Mouse (Mus musculus) urinary bladder, adult 18-20 months (tissue): Measurements from ENCODE around the gene Gng2.
A peak's percentile ranks its signal among the peaks of the same experiment; 100 is the strongest.

Experiments
- DNase-seq, 2 experiments: peaks; one replicate each; pipeline ENCODE4 v3.0.0; 2022; ENCODE audit warnings: low spot score in 2 of 2, mixed read lengths in 2 of 2

The Gng2 gene

DNA sequence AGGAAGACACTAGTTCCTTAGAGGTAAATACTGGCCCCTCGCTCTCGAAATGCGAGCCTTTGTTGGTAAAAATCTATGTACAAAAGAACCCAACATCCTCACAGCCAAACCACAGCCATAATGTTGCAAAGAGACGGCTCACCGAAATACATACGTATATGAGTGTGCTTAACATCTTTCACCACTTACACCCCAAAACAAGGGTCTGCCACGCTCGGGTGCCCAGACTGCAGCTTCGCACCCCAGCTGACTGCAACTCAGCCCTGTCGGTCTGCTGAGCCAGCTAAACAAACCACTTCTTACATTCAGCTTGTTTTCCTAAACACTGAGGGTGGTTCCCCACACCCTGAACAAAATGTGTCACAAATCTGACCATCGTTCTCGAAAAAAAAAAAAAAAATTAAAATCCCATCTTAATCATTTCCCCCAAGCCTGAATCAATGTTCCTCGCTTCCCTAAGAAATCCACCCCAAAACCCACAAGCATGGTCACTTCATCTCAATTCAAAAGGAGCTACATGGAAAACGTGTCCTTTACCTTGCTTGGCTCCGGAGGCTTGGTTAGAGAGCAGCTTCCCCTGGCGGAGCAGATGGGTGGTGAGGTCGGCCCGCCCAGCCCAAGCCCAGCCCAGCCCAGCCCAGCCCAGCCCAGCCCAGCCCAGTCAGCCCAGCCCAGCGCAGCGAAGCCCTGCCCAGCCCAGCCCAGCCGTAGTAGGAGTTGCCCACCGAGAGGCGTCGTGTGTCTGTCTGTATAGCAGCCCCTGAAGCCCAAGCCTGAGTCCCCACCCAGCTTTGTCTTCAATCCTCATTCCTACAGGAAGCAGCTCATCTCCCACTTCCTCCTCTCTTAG, 781 bp downstream of the Gng2 start:
- peak in 1 of 2 experiments; percentile 25 for DNase-seq

DNA sequence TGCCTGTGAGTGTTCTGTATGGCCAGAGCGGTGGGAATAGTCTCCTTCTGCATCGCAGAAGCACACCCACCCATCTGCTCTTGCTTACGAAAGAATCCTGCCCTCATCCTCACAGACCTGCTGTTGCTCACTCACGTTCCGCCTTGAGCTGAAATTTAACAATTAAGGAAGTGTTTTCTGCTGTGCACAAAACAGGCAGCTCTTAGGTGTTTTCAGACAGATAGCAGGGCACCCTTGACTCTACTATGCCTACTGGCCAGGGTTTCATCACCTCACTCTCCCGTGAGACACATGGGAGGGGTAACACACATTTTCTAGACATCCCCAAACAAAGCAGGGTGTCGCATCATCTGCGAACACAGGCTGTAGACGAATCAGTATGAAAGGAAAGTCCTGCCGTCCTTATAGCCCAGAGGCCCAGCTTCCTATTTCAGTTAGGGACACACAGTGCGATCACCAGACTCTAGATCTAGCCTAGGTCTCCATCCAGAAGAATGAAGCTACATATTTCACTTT, 2.4 kb downstream of the Gng2 start:
- no peak for DNase-seq

DNA sequence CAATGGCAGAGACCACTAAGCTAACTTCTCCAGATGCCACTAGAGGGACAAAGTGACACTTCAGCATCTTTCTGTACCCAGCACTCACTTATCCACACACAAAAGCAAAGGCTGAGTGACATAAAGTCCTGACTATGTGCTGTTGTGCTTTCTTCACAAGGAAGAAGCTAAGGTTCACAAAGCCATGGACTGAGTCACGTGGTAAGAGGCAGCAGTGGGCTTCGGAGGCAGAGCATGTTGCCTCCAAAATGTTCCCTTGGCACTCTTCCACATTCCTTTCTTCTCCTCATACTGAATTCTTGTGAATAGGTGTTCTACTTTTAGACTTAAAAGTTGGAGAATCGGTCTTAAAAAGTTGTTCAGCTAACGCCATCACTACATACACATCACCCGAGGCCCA, 3.0 kb downstream of the Gng2 start:
- DNase-seq = no peak

DNA sequence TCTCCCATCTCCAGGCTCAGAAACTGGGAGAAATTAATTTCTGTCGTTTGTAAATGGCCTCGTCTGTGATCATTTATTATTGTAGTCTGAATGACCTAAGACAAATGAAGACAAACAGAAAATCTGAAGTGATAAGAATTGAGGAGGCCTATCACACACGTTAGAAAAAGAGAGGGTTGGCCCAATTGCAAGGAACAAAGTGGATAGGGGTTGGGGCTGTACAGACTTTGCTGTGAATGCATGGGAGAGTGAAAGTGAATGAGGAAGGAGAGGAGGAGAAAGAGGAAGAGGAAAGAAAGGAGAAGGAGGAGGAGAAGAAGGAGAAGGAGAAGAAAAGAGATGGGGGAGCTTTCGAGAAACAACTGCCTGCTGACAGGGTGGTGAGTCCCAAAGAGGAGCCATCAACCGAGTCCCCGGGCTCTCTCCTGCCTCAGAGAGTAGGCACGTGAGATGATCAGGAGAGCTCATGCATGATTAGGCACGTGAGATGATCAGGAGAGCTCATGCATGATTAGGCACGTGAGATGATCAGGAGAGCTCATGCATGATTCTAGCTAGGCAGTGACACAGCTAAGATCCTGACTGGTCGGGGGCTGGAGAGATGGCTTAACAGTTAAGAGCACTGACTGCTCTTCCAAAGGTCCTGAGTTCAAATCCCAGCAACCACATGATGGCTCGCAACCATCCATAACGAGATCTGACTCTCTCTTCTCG, 5.0 kb downstream of the Gng2 start:
- DNase-seq = no peak

DNA sequence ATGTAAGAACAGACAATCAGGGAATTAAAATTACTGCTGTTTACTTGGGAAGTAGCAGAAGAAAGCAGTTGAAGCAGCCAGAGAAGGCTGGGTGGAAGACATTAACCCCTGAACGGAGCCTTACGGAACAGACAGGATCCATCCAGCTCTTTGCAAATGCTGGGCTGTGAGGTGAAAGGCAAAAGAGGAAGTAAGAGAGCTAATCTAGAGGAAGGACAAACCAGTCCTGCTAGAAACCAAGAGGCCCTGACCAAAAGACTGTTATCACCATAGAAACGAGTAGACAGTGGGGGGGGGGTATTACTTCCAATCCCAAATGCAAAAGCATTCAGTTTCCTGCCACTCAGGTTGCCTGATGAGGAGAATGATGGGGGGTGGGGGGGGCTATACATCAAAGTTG, 6.6 kb downstream of the Gng2 start:
- DNase-seq = no peak

DNA sequence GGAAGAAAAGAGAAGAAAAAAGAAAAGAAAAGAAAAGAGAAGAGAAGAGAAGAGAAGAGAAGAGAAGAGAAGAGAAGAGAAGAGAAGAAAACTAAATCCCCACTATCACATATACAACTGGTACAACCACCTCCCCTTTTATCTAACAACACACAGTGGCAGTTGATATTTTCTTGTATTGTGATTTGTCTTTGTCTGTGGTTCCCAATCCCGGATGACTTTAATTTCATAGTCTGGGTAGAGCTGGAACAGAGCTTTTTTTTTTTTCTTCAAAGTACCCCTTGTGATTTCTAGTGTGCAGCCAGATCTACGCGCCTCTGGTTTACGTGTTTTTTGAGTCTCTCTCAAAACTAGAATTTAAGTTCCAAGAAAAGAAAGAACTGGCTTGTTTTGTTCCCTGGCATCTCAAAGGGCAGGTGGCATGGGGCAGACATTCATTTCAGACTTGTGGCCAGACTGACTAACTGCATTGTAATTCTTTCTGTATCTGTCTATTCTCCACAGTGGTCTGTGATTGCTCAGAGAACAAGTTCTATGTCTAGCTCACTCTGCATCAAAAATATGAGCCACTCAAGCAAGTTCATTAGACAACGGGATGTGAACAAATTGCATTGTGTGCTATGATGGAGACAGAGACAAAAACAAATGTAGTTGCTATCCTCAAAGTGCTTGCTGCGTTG, 7.2 kb downstream of the Gng2 start:
- no peak for DNase-seq

DNA sequence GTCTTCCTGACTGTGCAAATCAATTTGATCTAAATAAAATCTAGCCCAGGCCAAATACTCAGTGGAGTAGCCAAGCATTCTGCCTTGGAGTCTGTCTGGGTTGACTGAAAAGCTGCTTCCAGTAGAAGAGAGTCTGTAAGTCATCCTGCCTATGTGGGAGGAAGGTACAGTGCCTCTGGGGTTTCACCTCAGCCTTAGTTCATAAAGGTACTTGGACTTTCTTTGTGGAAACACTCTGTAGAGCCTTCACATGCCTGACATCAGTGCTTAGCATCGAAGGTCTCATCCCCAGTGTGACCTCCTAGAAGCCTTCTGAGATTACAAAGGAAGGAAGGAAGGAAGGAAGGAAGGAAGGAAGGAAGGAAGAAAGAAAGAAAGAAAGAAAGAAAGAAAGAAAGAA, 7.9 kb downstream of the Gng2 start:
- DNase-seq = no peak

DNA sequence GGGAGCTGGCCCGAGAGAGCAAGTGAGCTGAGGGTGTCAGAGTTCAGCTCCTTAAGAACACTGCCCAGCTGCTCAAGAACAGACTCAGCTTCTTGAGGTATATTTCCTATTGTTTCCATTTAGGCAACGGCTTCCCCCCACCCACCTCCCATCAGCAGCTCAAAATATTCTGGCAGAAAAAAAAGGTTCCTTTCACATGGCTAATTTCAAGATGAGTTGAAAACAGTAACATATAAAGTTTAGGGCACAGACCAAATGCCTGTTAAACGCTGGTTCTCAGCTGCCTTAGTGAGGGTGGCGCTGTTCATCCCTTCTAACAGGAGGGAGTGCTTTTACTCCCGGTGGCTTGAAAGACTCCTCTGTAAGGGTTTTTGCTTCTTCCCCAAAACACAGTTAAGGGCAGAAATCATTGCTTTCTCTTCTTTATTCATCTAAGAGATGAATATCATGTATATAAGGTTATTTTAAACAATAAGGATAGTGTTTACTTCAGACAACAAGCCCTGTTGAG, 8.4 kb downstream of the Gng2 start:
- DNase-seq = no peak

DNA sequence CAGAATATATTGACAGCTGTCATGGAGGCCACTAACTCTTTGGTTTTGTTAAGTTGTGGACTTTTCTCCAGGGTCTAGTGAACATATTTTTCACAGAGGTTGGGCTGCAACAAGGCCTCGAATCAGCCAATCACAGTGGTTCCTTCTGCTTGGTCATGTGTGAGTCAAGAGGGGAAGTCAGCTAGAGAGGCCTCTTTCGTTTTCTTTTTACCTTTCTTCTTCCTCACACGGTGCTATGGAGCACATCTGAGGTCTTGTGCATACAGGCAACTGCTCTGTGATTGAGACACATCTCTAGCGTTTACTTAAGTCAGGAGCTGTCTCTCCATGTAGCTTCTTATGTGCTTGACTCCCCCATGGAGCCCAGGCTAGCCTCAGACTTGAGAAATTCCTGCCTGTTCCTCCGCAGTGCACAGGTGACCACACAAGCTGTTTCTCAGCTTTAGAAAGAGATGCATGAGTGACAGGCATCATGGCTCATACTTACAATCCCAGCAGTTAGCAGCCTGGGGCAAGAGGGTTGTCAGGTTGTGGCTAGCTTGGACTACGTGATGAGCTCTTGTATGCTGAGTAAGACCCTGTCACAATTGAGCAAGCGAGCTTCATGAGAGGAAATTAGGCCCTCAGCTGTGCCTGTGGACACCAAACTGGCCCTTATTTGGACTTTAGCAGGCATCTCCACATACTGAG, 9.0 kb downstream of the Gng2 start:
- no peak for DNase-seq

DNA sequence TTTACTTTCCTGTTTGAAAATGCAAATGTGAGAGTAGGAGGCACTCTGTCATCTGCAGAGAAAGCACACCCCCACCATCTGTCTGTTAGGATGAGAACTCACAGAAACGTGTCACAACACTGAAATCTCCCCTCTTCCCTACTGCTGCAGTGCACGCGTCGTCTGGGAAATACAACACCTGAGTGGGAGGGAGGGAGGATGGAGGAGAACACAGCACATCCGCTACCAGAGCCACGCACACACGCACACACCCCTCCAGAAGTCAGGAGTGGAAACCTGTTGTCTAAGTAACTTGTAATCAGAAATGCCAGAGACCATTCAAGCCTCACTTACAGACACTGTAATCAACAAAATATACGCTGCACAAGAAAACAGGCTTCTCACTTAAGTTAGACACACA, 9.9 kb downstream of the Gng2 start:
- no peak for DNase-seq

DNA sequence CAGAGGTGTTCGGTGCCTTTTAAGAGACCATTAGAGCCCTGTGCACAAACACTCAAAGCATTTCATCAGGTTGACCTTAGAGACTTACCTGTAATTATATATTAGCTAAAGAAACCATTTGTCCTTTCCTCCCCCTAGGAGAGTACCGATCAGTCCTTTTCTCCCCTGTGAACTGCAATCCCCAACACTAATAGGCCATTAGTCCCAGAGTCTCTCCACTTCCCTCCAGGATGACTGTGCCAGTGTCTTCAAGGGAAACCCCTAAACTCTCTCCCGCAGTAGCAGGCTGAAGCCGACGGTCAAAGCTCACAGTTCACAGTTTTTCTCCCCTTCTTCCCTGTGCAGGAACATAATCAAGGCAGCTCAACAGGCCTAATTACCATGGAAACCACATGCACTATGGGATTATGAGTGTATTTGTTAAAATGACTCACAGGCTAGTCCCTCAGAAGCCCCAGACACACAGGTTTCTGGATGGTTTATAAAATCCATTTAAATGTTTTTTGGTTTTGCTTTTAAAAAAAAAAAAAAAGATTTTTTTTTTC, 13.4 kb downstream of the Gng2 start:
- DNase-seq = no peak

DNA sequence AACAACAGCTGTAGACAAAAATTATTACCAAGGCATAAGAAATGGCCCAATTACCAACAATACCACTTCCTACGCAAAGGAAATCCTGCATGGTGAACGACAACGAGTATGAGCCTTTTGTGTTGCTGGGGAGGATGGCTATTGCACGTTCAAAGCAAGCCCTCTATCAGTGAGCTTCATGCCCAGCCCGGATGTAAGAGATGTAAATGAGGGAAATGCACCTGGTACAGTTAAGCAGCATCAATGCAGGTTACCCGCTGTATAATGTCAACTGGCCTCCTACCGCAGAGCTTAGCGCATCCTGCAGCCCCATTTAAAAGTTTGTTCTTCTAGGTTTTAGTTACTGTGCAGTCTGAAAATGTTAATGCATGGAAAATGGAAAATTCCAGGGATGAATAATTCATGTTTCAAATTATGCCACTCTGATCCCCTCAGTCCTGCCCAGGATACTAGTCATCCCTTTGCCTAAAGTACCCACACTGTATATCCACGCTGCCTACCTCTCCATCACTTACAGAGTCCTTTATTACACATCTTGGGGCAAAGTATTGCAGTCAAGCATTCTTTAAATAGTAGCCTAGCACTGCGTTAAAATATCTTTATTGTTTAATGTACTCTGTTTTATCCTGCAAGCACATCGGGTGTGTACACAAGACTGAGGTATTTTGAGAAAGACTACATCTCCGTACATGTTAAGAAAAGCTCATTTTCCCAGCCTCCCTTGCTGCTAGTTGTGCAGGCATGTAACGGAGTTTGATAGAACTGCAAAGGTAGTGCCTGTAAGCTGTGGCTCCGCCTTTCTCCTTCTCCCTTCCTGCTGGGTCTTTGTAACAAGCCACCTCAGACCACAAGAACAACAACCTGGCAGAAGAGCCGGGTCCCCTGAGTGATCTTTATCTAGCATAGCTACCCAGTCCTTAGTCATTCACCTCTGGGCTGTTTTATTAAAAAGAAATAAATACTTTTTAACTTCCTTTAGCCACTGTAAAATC, 15.2 kb downstream of the Gng2 start:
- no peak for DNase-seq

DNA sequence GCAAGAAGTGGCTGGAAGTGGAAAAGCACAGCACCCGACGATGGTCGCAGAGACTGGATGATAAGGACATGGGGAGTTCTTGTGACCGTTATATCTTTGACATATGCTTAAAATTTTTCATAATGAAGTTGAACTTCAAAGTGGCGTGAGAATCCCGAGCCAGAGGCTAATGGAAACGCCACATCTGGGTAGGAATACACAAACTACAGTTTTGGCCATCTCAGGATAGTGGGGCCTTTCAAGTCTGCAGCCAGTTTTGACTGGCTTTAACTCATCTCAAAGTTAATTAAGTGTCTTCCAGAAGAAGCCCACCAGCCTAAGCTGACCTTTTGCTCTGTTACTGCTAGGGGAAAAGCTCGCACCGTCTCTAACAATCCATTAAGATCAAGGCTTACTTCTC, 17.6 kb downstream of the Gng2 start:
- DNase-seq = no peak

DNA sequence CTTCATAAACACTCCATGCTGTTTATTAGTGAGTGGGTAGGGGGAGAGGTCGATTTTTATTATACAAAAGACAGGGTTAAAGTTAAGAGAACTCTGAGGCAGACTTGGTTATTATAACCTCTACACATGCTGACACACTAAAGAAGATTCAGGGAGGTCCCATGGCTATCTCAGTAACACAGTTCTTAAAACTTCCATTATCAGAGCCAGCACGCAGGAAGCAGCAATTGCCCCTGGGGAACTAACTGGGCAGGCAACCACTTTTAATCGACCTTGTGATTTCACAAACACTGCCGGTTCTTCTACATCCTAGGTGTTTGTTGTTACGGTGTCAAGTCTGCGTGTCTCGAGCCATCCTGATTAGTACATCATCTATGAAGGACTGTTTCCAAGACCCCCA, 22.4 kb downstream of the Gng2 start:
- DNase-seq = no peak

DNA sequence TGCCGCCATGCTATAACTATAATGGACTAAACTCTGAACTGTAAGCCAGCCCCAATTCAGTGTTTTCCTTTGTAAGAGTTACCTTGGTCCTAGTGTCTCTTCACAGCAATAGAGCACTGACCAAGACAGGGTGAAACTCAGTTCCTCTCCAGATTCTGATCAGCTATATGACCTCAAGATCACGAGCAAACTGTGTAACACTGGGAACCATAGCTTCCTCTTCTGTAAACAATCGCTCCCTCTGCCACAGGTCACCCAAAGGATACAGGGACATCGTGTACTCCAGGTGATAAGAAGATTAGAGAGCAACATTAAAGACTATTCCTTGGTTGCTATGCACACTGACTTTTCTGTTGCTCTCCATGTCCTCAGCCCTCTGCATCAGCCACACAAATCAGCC, 26.6 kb downstream of the Gng2 start:
- DNase-seq = no peak

DNA sequence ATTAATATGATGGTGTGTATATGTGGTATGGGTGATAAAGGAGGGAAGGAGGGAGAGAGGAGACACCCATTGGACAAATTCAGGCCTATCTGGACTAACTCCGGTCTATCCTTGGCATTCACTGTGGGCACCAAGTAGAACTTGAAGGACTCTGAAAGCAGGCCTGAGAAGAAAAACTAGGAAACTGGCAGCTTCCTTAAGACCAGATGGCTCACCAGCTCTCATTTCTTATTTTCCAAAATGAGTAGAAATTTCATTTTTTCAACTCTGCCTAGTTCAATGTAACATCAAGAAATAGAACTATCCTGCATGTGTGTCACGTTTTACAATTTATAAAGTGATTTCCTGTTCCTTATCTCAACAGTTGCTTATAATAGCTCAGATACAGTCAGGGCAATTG, 28.0 kb downstream of the Gng2 start:
- DNase-seq = no peak

DNA sequence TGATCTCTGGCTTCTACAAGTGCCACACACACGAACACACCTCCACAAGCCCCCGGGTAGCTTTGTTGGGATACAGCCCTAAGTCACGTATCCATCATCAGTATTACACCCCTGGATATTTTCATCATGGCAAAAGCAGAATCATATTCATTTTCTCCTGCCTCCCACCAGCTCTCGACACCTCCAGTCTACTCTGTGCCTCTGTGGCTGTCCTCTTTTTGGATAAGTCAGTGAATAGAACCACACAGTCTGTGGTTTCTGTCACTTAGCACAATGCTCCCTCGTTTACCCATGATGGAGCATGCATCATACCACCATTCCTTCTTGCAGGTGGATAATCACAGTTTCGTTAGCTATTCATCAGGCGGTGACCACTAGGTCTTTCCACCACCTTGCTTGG, 31.2 kb downstream of the Gng2 start:
- DNase-seq = no peak

DNA sequence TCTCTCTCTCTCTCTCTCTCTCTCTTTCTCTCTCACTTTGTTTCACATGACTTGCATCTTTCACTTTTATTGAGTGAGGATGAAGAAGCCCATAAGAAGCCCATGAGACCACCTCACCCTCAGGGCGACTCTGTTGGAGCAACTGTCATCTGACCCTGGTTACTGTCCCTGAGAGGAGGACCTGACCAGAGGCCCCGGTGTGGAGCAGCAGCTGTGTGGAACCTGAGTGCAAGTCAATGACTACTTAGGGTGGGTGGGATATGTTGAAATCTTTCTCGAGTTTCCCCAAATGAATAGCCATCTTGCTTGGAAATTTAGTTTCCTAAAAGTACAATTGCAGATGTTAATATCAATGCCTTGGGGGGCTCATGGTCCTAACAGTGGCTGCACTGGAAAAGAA, 34.7 kb downstream of the Gng2 start:
- DNase-seq = no peak

DNA sequence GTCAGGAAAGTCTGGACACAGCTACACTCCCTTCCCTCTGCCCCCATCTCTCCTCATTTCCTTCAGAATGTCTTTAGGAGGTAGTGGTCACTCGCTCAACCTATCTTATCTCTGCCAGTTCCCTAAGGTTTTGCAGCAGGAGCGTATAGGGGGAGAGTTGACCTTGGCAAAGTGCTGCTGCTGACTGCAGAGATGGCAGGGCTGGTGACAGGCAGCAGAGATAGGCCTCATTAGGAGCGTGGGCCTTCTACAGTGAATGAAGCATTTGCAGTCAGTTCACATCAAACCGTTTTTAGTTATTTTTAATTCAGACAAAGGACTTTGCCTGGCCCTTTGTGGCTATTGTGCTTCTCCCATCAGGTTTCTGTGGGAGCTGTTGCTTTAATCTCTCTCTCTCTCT, 35.1 kb downstream of the Gng2 start:
- no peak for DNase-seq

DNA sequence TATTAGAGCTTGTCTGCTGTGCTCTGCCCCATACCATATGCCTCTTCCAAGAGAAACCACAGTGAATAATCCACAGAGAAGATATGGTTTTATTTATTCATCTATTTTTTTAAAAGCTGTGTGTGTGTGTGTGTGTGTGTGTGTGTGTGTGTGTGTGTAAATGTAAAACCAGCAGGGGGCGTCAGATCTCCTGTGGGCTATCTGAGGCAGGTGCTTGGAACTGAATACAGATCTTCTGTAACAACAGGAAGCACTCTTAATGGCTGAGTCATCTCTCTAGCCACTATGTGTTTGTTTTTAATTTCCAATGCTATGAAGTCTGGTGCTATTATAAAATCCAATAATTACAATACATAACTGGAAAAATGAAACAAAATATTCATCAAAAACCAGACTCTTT, 37.4 kb downstream of the Gng2 start:
- no peak for DNase-seq
